Mouse (Mus musculus) left cerebral cortex, adult 9 months (tissue): Measurements from ENCODE around the gene Vpreb3.

Experiments used
- DNase-seq, 2 experiments: peaks; one replicate each; pipeline ENCODE4 v3.0.0; 2022; ENCODE audit warnings: low spot score in 2 of 2

Vpreb3 gene

GRCm38 (mm10) chr10:75932081-75932678 lies 10.7 kb upstream of the Vpreb3 start:
- DNase-seq, result no peak

DNA sequence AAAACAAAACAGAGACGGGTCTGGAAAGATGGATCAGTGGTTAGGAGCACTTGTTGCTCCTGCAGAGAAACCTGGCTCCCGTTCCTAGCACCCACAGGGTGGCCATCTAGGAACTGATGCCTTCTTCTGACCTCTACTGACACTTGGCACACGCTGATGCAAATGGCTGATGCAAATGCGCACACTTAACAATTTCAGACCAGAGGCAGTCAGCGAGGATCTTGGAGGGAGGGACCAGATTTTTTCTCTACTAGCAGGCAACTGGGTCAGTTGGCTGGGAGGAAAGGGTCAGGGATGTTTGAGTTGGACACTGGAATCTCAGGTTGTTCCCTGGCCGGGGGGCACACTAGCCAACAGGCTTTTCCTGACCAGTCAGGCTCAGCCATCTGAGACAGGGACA lies 10.0 kb upstream of the Vpreb3 start, which contains the start of gene Chchd10:
Gene Chchd10 (plus strand): TSS at position 240 of the 400 bp plus-strand sequence.
- DNase-seq, result no peak

GRCm38 (mm10) chr10:75934991-75935390 lies 7.9 kb upstream of the Vpreb3 start:
- DNase-seq, result no peak

- DNase-seq, result peak in 1 of 2 experiments; percentile 76
These were observed 6.9 kb upstream of the Vpreb3 start, which contains the start of gene Mmp11 for GRCm38 (mm10) chr10:75935680-75936541. Gene Mmp11 (minus strand): TSS chr10:75936496.

- no peak for DNase-seq
These were observed 5.8 kb upstream of the Vpreb3 start for GRCm38 (mm10) chr10:75936909-75937667.

GRCm38 (mm10) chr10:75937851-75938643 lies 4.8 kb upstream of the Vpreb3 start:
- DNase-seq, result no peak

DNA sequence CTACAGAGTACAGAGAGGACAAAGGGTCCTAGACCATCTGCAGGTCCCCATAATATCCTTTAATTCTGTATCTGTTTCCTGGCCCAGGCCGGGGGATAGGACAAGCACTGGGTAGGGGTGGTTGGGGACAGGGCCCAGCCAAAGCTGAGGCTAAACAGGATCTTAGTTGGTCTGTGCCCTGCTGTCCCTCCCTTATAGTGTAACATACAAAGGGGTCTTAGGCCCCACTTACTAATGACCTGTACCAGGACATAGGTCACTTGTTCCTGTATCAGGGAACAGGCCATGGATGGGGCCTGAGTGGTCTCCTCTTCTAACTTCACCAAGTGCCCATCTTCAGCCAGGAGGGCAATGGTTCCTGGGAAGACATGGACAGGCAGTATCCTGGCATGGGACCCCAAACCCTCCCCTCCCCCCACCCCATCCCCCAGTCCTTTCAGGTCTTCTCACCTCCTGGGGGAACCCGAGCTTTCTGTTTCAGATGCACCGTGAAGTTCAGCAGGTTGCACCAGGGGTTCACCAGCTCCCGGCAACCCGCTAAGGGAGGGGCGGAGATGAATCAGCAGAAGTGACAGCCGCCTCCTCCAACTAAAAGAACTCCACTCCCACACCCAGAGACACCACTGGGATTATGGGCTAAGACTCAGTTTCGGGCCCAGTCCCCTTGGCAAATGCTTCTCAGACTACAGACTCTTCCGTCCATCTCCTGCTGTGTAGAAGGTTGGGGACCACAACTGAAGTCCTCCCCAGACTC lies 3.2 kb upstream of the Vpreb3 start:
- peak in 1 of 2 experiments; percentile 37 for DNase-seq

DNA sequence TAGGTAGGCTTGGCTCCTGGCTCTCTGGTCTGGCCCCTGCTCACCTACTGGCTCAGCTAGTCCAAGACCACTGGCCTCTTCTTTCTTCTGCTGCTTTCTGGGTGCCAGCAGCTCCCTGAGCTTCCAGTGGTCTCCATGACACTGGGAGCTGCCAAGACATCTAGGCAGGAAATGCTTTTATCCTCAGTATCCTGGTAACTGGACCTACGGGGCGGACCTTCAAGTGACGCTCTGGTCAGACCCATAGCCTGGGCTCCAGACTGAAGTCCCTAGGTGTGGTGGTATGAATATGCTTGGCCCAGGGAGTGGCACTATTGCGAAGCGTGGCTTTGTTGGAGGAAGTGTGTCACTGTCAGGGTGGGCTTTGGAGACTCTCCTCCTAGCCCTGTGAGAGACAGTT lies 2.3 kb upstream of the Vpreb3 start, which contains the start of gene Gm867:
Gene Gm867 (minus strand): TSS at position 153 of the 400 bp plus-strand sequence.
- no peak for DNase-seq

- no peak for DNase-seq
These were observed 1.6 kb upstream of the Vpreb3 start for GRCm38 (mm10) chr10:75941042-75941824.

- DNase-seq, result no peak
These were observed 1.4 kb downstream of the Vpreb3 start for GRCm38 (mm10) chr10:75944066-75944772.

- DNase-seq, result no peak
These were observed 2.4 kb downstream of the Vpreb3 start for GRCm38 (mm10) chr10:75945213-75945612.

GRCm38 (mm10) chr10:75945896-75946295 lies 3.0 kb downstream of the Vpreb3 start:
- no peak for DNase-seq

DNA sequence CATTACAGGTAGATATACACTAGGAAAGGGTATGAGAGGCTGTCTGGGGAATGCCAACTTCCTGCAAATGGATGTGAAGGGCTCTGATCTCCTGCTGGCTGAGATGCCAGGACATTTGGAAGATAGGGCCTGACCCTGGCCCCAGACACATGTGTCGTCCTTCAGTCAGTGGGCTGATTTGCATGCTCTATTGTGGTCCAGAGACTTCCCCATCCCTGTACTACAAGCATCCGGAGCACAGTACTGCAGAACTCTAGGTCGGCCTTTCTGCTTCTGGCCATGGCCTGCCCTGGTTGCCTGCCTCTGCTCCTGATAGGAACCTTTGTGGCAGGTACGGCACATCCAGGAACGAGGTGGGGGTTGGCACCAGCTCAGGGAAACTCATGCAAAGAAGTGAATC lies 5.2 kb downstream of the Vpreb3 start:
- no peak for DNase-seq

- DNase-seq, result no peak
These were observed 6.5 kb downstream of the Vpreb3 start for GRCm38 (mm10) chr10:75949053-75950045.

- no peak for DNase-seq
These were observed 7.9 kb downstream of the Vpreb3 start for GRCm38 (mm10) chr10:75950791-75951210.

DNA sequence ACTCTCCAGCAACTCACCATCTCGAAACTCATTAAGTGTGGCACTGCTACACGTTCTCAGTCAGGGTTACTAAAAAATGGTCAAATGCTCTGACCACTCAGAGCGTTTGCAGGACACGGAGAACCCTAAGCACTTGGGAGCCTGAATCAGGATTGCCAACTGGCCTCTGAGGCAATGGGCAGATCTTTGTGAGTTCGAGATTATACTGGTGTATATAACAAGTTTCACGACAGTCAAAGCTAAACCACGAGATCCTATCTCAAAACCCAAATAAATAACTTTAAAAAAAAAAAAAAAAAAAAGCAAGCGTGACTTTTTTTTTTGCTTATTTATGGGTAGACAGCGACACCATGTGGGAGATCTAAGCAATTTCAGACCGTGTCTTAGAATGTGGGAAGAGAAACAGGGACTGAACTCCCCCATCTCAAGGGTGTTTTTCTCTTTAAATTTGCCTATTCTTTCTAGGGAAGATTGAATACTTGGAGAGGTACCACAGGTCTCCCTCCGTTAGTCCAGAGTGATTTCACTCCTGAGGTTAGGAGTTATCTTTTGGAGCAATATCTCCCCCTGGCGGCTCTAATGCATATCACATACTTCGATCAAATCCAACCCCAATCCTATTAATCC lies 8.7 kb downstream of the Vpreb3 start:
- DNase-seq, result peak in 1 of 2 experiments; percentile 55

DNA sequence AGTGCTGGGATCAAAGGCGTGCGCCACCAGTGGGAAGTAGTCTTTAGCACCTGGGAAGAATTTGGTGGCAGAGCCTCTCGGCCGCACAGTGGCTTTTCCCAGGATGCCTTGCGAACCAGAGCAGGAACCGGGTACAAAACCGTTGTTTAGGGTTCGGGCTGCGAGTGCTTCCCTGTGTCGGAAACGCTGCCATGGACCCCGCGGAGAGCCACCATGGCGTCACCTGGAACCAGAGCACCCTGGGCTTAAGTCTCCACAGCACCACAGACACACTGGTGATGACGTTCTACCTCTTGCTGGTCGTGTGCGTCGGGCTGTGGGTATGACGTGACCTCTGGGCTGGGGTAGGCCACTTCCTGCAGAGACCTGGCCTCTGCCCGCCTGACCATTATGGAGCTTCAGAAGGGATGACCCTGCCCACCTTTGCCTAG lies 11.5 kb downstream of the Vpreb3 start, which contains the start of gene Gm5134:
Gene Gm5134 (plus strand): TSS at position 134 of the 431 bp plus-strand sequence.
- DNase-seq, result no peak
